Mouse (Mus musculus) bone marrow macrophage, adult 2 months (primary cell): ENCODE results near the gene Gm20518. TPM values are rescaled to one million over a fixed set of nuclear protein-coding genes. Genes with fewer than 3 reads are reported as not detected.

Experiments
- H3K27ac ChIP-seq: 2 replicates; pipeline ENCODE4 v1.5.1; 2012; ENCODE audit warnings: low read depth, low read length; ENCODE audit not compliant: insufficient read depth
- H3K4me1 ChIP-seq: 2 replicates; pipeline ENCODE4 v1.6.1; 2012; ENCODE audit warnings: low read length; ENCODE audit not compliant: control insufficient read depth, insufficient read depth
- H3K4me3 ChIP-seq: 2 replicates; pipeline ENCODE4 v1.5.1; 2012; ENCODE audit warnings: mild to moderate bottlenecking, low read length, moderate library complexity; ENCODE audit not compliant: insufficient read depth
- CTCF ChIP-seq: IDR thresholded peaks from 2 replicates; pipeline ENCODE4 v1.5.1; 2012; ENCODE audit warnings: low read depth, mild to moderate bottlenecking, low read length, moderate library complexity
- POLR2A ChIP-seq: IDR thresholded peaks from 2 replicates; pipeline ENCODE4 v1.6.1; 2012; ENCODE audit warnings: mild to moderate bottlenecking, low read depth, low read length, borderline replicate concordance
- polyA plus RNA-seq: library from polyadenylated mRNA; stranded (reverse); fragments of >200 nt; gene quantifications from 2 replicates; pipeline ENCODE4 v1.2.4, GENCODE M21; 2012; ENCODE audit not compliant: missing spikeins, insufficient read depth, insufficient read length

Gm20518 gene
- polyA plus RNA-seq, 1 experiment, result not detected

DNA sequence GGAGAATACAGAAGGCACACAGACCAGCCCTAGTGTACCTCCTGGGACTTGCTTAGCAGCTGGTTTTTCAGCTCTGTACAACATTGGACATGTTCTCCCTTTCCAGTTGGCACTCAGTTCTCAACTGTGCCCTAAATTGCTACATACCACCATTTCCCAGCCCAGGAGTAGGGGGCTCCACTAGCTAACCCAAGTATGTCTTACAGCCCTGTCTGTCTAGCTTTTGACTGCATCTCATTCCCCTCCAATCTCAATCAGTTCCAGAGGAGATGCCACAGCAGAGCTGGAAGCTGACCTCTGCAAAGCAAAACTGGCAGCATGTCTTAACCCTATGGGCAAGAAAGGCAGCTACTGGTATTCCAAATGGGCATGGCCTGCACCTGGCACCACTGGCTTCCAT, 4.6 kb upstream of the Gm20518 start:
- Histone ChIP-seq H3K4me3 (no peak overlapping the region), H3K4me1 (peaks cover 6% of the 10 kb centered on the region), H3K27ac (no peak overlapping the region)
- no peak for TF ChIP-seq CTCF
- no peak for TF ChIP-seq POLR2A

DNA sequence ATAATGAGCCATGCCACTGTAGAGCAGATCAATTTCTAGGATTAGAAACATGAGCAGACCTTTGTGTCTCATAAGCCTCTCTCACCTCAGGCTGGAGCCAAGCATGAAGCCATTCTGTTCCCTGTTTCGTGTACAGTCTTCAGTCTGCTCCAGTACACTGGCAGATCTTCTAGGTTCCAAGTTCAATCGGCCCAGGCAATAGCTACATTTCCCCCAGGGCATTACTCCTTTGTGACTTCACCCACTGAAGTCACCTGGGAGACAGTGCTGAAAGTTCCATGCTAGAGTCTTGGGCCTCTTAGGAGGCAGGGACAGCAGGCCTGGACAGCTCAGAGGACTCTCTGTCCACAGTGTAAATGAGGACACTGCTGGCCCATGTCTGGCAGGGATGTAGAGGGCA, 2.5 kb upstream of the Gm20518 start, which contains the start of gene Tssk1:
Gene Tssk1, plus strand, starts transcription at position 301 of the 400 bp plus-strand sequence.
- TF ChIP-seq CTCF (no peak), POLR2A (no peak)
- Histone ChIP-seq H3K27ac (no peak within 1 kb of the TSS), H3K4me1 (peaks cover 15% of the 10 kb centered on the region), H3K4me3 (no peak within 1 kb of the TSS)

DNA sequence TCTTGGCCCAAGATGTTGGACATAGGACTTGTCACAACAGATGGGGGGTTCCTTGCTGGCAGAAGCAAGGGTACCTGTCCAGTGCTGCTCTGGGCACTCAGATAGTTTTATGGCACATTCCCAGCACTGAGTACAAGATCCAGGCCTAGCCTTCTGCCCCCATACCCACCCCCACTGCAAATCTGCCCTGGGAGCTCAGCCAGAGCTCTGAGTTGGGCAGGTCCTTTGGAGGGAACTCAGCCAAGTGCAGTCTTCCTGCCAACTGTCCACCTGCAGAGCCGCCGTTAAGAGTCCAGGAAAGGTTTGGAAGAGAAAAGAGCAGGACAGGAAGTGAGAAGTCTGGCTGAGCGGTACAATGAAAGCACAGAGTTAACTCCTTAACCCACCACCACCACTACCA, 1.1 kb upstream of the Gm20518 start:
- H3K4me3 ChIP-seq, result no peak overlapping the region
- no peak for TF ChIP-seq POLR2A
- no peak for TF ChIP-seq CTCF
- peaks cover 15% of the 10 kb centered on the region for H3K4me1 ChIP-seq
- H3K27ac ChIP-seq, result no peak overlapping the region

DNA sequence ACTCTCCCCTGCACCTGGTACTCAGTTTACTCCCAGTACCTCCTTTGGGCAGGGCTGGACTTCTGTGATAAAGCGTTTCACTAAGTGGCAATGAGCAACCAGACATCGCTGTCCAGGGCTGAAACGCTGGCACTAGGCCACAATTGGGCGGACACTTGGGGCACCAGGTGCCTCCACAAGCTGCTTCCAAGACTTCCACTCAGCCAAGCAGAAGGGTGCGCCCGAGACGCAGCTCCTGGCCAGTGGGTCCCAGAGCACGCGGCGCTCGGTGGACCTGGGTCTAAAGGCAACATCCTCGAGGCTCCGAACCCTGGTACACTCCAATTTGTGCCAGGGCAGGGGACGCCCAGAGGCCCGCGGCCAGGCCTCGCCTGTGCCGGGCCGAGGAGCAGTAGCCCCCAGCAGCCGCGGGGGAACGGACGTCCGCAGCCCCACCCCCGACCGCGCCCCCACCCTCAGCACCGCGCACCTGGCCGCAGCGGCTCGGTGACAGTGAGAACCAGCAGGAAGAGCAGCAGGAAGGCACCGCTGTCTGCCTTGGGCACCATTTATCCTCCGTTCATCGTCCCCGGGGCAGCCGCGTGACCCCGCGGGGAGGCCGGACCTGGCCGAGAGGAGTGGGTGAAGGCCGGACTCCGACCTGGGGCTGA, 429 bp downstream of the Gm20518 start:
- TF ChIP-seq CTCF (no peak), POLR2A (no peak)
- Histone ChIP-seq H3K4me3 (peak overlapping the region; percentile 98), H3K27ac (peak overlapping the region; percentile 56), H3K4me1 (peaks cover 15% of the 10 kb centered on the region)

DNA sequence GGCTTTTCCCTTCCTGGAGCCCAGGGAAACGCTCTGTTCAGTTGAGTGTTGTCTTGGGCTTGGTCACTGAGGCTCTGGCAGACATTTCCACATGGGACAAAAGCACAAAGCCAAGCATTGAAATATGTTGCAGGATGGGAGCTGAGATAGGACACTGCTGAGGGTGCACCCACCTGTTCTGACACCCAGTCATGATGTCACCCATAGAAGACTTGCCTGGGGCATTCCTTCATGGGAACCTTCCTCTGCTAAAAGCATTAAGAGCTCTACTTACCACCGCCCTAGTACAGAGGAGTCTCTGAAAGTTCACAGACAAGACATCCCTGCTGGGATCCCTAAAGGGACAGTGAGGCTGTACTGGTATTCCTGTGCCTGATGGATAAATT, 1.1 kb downstream of the Gm20518 start:
- Histone ChIP-seq H3K4me3 (peak overlapping the region; percentile 98), H3K27ac (no peak overlapping the region), H3K4me1 (peaks cover 15% of the 10 kb centered on the region)
- TF ChIP-seq CTCF (no peak), POLR2A (no peak)

DNA sequence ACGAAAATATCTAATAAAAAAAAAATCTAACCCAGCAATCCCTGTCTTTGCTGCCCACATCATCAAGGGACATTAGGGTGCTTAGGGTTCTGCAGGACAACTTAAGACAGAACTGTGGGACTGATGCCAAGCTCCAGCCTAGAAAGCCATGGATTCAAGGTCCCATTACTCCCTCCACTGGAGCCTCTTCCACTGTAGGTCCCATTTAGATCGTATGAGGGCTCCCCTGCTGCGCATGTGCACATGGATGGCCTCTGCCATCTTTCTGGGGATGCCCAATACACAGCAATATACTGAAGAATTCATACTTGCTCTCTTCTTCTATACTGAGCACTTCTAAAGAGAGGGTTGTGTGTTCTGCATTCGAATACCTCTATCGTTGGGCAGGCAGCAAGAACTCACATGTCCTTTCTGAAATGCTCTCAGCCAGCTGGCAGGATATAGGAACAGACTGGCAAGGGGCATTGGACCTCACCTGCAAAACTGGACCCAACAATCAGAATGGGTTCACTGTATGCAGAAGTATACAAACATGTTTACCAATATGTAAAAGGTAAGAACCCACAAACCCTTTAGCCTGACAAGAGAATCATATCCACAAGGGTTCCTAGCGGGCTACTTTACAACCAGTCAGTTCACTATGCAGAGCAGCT, 1.7 kb downstream of the Gm20518 start:
- no peak overlapping the region for H3K27ac ChIP-seq
- H3K4me1 ChIP-seq, result peaks cover 15% of the 10 kb centered on the region
- TF ChIP-seq CTCF, result no peak
- TF ChIP-seq POLR2A, result no peak
- peak overlapping the region; percentile 98; the same call in 1 of the 2 replicates for H3K4me3 ChIP-seq

DNA sequence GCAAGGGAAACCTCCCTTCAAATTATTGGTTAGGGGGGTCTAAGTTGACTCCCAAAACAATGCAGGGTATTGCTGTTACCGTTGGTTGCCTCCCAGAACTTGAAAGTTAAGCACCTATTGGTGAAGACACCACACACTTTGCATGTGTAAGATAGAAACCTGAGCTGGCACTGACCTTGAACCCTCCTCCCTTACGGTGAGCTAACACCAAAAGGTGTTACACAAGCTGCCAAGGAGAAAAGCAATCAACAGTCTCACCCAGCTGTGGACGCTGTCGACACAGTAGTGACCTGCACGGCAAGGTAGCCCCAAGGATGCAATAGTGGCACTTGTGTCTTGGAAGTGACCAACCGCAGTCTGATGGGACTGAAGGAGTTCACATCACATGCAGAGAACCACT, 7.4 kb downstream of the Gm20518 start:
- Histone ChIP-seq H3K4me1 (peaks cover 18% of the 10 kb centered on the region), H3K4me3 (no peak overlapping the region), H3K27ac (no peak overlapping the region)
- TF ChIP-seq CTCF, result no peak
- TF ChIP-seq POLR2A, result no peak

DNA sequence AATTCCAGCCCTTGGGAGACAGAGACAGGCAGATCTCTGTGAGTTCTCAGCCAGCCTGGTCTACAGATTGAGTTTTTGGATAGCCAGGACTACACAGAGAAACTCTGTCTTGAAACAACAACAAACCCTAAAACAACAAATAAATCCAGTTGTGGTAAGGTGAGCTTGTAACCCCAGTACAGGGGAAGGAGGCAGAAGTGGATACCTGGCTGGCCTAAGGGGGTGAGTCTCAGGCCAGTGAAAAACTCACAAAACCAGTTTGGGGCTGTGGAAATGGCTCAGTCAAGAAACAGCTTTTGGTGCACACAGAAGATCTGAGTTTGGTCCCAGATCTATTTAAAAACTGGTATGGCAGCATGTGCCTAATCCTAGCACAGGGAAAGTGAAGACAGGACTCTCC, 9.3 kb downstream of the Gm20518 start:
- Histone ChIP-seq H3K4me3 (no peak overlapping the region), H3K4me1 (peaks cover 18% of the 10 kb centered on the region), H3K27ac (no peak overlapping the region)
- TF ChIP-seq CTCF (no peak), POLR2A (no peak)

DNA sequence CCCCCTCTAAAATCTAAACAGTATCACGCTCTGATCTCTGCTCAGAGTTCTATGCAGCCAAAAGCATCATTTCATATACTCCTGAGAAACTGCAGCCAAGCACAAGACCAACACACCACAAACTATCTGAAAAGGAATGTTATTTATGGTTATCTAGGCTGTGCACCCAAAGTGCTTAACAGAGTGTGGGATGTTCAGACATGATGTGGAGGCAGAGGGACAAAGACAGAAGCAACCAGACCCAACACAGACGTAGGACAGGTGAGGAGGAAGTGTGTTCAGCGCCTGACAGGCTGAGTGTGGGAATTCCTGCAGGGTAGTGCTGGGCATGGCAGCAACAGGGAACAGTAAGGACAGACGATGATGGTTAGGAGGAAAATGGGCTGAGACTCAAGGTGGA, 11.9 kb downstream of the Gm20518 start:
- no peak overlapping the region for H3K27ac ChIP-seq
- TF ChIP-seq POLR2A (no peak), CTCF (no peak)

DNA sequence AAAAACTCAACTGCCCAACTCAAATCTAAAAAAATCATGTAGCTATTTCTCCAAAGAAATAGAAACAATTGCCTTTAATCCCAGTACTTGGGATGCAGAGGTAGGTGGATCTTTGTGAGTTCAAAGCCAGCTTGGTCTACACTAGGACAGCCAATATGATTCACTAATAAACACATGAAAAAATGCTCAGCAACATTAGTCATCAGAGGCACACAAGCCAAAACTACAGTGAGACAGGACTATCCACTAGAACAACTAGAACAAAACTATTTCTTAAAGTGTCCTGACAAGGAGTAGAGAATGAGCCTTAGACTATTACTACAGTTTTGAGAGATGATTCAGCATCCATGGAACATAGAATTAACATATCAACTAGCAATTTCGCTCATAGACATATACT, 15.4 kb downstream of the Gm20518 start:
- H3K27ac ChIP-seq, result no peak overlapping the region
- TF ChIP-seq CTCF (no peak), POLR2A (no peak)
- H3K4me1 ChIP-seq, result peaks cover 17% of the 10 kb centered on the region
- H3K4me3 ChIP-seq, result no peak overlapping the region

More for the DNA sequence above, 11.9 kb downstream of the Gm20518 start:
- no peak overlapping the region for H3K4me3 ChIP-seq
- peaks cover 18% of the 10 kb centered on the region for H3K4me1 ChIP-seq
